Mouse (Mus musculus) Muller cell, postnatal 12 days (primary cell): ENCODE results near the gene Gm11077.

Experiments
- DNase-seq: peaks from one replicate; pipeline ENCODE4 v3.0.0-alpha.2; 2015; ENCODE audit errors: inconsistent ontology term

Gene Gm11077

DNA sequence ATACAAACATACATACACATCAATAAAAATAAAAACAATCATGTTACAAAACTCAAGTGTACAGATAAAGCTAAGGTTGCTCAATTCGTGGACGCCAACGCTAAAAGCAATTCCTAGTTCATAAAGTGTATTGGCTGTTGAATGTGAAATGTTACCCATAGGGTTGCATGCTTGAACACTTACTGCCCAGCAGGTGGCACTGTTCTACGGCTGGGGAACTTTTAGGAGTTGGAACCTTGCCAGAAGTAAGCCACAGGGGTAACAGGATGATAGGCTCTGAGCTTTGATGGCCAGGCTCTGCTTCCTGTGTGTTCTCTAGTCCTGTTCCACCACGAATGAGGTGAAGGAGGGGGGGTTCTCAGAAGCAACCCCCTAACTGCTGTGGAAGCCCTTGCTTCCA, at the start of gene Gm11077:
TSS of gene Gm11077 (plus strand) at position 13 of the 400 bp plus-strand sequence.
- no peak for DNase-seq

GRCm38 (mm10) chr6:140680713-140681112, 48.4 kb upstream of the Gm11077 start:
- no peak for DNase-seq

- DNase-seq = peak; percentile 42
These were observed 46.3 kb upstream of the Gm11077 start for GRCm38 (mm10) chr6:140682829-140683228.

GRCm38 (mm10) chr6:140684403-140684802, 44.7 kb upstream of the Gm11077 start:
- DNase-seq = no peak

DNA sequence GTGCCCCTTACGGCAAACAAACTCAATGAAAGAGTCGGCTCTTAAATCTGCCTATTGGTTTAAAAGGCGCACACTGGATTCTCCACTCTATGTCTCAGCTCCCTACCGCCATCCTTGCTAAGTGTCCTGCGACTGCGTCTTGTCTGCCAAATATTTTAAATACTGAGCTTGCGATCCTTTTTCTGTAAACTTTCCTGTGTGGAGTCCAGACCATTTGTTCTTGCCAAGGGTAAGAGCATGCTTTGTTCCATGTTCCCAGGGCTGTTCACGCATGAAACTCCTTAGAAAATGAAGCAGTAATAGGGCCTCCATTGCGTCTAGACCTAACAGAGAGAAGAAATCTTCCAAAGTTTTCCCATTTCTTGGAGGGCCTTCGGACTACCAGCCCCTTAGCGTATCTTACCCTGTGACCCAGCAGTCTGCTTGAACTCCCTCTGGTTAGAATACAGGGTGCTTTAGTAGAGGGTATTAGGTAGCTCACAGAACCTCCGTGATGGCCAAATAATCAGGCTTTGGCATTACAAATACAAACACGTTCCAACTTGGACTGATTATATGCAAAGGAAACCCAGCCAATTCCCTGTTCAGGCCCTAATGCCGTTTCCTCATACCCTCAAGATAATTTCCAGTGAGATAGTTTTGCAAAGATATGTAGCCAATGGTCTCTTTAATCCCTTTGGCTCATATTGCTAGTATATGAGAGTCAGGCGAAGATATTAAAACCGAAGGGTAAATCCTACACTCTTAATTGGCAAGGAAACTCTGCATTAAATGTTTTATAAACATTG, 39.3 kb upstream of the Gm11077 start:
- peak; percentile 42 for DNase-seq

DNA sequence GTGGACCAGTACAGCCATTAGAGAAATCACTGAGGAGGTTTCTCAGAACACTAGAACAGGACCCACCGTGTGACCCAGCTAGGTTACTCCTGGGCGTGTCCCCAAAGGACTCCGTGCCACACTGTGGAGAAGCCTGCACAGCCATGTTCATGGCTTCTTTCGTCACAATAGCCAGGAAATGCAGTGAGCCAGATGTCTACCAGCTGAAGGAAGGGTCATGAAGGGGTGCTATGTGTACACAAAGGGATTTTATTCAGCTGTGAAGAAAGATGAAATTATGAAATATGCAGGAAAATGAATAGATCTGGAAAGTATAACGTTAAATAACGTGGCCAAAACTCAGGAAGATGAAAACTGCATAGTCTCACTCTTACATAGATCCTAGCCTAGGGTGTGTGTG, 36.9 kb upstream of the Gm11077 start:
- DNase-seq = no peak

- DNase-seq = no peak
These were observed 32.7 kb upstream of the Gm11077 start for GRCm38 (mm10) chr6:140696192-140696879.

- DNase-seq = no peak
These were observed 31.1 kb upstream of the Gm11077 start for GRCm38 (mm10) chr6:140697994-140698393.

DNA sequence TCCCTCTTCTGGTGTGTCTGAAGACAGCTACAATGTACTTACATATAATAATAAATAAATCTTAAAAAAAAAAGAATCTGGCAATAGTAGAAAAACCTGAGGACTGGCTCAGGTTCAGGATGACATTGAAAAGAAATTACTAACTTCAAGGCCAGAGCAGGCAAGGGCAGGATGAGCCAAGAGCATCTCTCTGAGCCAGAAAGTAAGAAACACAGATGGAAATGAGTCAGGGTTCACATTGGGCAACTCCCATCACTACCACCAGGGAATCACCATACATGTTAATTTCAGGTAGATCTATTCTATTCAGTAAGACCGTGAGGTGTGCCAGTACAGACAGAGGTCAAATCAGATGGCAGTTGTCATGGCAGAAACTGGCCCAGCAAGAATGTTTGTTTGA, 30.5 kb upstream of the Gm11077 start:
- no peak for DNase-seq

DNA sequence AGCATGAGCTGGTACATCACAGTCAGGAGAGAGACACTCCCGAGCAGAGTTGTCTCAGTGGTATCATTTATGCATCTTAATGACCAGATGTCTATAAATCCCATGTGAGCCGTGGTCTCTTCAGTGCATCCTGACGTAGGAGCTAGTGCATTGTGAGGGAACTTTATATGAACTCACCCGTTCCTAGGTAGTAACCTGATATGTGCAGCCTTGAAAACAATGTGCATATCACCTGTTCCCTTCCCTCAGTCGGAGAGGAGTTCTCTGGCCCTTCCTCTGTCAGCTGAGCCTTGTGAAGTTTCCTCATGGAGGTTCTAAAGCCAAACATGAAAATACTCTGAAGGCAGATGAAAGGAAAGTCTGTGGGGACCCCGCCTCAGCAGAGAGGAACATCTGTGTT, 27.8 kb upstream of the Gm11077 start:
- no peak for DNase-seq

DNA sequence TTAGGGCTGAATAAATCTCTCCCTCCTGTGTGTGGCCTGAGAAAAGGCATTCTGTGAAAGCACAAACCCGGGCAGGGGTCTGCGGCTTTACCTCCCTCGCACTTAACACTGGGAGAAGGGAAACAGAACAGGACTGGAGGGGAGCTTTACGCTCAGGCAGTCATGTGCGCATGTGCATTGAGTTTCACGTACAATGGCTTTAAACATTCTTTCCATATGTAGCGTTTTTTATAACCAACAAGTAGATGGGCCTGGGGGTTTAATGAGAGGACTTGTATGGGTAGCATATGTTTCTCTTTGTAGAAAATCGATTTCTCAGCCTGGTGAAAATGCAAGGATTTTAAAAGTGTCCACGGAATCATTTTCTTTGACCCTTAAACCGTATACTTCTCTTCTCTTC, 24.0 kb upstream of the Gm11077 start:
- no peak for DNase-seq

DNA sequence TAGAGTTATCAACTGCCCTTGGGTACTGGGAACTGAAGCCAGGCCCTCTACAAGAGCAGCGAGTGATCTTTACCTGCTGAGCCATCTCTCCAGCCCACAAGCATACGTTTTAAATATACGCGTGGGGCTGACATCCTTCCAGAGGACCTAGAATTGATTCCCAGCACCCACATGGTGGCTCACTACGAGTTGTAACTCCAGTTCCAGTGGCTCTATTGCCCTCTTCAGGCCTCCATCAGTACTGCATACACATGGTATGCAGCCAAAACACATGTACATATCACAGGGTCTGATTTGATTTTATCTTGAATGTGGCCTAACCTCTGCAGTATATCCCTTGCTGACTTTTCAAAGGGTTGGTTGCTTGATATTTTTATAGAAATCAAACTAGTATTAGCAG, 23.0 kb upstream of the Gm11077 start:
- DNase-seq = no peak

DNA sequence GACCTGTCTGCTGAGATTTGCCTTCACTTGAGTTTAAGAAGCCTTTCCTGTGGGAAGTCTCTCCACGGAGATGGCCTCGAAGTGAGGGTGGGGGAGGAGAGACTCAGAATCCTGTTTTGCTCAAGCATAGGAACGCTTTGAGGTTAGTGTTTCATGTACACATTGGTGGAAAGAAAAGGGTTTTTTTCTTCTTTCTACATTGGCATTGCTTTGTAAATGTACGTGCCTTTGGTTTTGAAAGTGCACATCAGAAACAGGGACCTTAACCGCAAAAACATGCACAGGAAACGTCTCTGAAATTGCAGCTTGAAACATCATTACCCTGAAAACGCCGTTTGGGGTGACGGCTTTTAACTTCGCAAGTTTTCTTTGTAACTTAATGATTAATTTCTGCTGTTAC, 21.0 kb upstream of the Gm11077 start:
- no peak for DNase-seq

DNA sequence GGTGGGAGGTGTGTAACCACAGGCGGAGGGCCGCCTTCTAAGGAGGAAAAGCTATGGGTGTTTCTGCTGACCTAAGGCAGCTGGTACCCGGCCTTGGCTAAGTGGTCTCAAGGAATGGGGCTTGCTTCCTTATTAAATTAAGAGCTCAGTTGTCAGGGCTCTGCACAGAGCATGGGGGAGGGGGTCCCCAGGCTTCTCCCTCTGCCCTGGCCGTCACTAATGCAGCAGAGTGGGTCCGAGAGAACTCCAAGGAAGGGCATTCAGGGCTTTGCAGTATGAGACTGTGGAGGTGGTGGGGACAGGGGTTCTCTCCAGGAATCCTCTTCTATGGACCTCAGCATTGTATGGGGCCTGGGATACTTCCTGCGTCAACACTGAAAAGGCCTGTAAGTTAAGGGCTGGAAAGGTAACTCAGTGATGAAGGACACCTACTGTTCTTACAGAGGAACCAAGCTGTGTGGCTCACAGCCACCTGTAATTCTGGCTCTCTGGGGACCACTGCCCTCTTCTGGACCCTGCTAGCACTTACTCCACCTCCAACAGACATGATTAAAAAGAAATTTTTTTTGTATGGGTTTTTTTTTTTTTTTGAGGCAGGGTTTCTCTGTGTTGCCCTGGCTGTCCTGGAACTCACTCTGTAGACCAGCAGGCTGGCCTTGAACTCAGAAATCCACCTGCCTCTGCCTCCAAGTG, 19.5 kb upstream of the Gm11077 start:
- DNase-seq = no peak

DNA sequence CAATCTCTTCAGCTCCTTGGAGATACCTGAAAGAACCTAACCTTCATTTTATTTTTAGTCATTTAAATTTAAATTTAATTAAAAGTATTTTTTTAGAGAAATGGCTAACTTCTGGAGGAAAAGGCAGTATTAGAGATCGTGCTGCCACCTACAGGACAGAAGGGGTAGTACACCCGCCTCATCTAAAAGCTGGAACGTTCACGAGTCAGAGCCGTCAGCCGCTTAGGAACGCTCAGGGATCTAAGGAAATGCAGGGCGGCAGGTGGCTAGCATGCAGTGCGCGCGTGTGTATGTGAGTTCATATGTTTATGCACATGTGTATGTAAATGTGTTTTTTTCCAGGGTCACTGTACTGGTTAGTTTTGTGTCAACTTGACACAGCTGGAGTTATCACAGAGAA, 16.3 kb upstream of the Gm11077 start:
- peak; percentile 44 for DNase-seq

DNA sequence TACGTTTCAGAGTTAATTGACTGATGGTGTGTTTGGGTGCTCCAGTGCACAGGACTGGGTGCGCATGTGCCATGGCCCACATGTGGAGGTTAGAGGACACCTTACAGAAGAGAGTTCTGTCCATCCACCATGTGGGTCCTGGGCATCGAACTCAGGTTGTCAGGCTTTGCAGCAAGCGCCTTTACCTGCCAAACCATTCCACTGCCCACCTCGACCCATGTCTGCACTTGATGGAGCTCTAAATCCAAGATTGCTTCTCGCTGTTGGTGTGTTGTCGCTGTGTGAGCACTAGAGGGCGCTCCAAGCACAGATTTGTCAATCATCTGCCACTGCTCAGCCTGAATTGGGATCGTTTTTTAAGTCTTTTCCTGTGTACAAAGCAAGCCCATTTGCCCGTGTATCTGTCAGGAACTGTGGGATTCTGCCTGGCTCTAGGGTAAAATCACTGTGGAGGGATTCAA, 14.1 kb upstream of the Gm11077 start:
- peak; percentile 58 for DNase-seq

DNA sequence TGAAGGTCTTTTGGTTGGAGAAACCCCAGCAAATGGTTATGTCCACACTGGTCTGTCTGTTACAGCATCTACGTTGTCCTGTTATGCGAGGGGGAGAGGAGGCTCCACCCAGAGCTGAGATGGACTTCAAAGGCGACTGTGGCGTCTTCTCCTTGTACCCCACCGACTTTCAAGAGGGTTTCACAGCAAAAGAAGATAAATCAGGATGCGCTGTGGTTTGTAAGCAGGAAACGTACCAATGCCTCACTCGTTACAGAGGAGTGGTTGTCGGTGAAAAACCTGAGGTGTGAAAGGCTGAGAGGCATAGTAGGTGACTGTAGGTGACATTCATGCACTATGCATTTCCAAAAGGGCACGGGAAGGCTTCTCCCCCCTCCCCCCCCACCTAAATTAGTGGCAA, 7.0 kb upstream of the Gm11077 start:
- DNase-seq = no peak

- no peak for DNase-seq
These were observed 1.8 kb downstream of the Gm11077 start for GRCm38 (mm10) chr6:140730669-140731401.

DNA sequence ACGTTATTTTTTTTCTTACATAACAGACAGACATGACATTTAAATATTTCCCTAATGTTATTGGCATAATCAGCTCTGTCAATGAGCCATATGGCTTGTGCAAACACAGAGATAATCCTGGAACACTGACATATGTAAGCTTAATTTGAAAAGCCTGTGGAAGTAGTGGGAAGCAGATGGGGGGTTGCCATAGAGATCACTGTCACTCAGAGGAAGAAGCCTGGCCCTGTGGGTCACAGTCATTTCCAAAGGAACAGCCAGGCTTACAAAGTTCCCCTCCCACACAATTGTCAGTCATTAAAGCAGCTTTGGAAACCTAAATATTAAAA, 2.3 kb downstream of the Gm11077 start:
- no peak for DNase-seq

GRCm38 (mm10) chr6:140732971-140733640, 4.0 kb downstream of the Gm11077 start:
- DNase-seq = peak; percentile 11

- DNase-seq = no peak
These were observed 4.5 kb downstream of the Gm11077 start for GRCm38 (mm10) chr6:140733641-140733986.

DNA sequence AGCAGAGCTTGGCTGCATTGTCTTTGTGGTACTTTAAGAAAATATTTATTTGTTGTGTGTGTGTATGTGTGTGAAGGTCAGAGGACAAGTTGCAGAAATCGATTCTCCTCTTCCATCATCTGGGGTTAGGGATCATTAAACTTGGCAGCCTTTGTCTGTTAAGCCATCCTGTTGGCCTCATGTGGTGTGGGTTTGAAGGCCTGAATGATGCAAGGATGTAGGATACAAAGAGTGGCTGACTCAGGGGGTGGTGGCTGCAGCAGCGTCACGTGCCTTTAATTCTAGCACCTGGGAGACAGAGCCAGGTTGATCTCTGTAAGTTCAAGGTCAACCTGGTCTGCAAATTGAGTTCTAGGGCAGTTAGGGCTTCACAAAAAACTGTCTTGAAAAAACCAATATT, 16.5 kb downstream of the Gm11077 start:
- no peak for DNase-seq
